Mouse (Mus musculus): Measurements from ENCODE around the gene Etv5.

Etv5 gene

DNA sequence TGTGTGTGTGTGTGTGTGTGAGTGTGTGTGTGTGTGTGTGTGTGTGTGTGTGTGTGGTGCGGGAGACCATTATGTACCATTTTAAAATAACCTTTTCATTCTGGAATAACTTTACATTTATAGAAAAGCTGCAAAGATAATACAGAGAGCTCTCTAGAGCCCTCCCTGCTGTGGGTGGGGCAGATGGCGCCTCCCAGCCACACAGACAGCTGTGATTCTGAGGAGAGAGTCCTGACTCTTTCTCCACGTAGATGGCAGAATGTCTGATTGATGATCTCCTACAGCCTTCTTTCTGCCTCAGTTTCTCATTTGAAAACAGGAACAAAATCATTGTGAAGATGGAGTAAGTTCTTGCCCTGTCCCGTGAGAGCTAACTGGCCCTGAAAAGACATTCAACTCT is 91.5 kb downstream of the Etv5 start:
- DNase-seq (ENCODE audit: low spot score in 2 of 2) = no peak

DNA sequence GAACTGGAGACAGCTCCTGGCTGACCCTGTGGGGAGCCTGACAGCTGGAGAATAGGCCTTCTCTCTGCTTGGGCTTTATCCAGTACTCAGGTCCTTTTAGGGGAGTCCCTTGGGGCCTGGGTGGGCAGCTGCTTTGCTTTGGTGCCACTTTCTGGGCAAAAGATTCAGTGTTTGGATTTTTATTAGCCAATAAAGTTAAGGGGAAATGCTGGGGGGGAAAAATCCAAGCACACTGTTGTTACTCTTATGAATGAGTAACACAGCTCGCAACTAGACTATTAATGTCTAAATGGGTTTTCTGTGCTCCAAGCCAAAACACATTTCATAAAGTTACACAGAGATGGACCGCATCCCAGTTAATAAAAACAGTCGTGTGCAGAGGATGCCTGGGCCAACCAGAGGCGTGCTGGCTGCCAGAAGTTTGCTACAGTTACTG is 98.3 kb downstream of the Etv5 start:
- DNase-seq (ENCODE audit: low spot score in 2 of 2) = no peak

DNA sequence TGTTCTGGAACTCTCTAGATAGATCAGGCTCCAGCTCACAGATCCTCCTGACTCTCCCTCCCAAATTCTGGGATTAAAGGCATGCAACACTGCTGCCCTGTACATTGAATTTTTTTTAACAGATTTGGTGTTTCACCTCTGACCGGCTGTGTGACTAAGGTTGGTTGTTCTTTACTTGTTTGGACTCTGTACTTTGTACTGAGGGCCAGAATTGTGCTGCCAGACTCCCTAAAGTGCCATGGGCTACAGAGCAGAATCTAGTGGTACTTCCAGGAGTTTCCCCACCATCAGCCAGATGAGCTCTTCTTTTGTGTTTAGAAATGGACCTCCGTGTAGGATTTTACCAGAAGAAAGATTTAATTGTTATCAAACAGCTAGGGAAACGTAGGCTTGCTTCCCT is 103.7 kb downstream of the Etv5 start:
- no peak for DNase-seq (ENCODE audit: low spot score in 2 of 2)

Data from frontal cortex, postnatal 10 days (tissue).